Mouse (Mus musculus): ENCODE results near the gene Zfhx3. TPM values are rescaled to one million over a fixed set of nuclear protein-coding genes. Genes with fewer than 3 reads are reported as not detected.

Gene Zfhx3
- polyA plus RNA-seq, 1 experiment from 2014 or later: 34.7 TPM

DNA sequence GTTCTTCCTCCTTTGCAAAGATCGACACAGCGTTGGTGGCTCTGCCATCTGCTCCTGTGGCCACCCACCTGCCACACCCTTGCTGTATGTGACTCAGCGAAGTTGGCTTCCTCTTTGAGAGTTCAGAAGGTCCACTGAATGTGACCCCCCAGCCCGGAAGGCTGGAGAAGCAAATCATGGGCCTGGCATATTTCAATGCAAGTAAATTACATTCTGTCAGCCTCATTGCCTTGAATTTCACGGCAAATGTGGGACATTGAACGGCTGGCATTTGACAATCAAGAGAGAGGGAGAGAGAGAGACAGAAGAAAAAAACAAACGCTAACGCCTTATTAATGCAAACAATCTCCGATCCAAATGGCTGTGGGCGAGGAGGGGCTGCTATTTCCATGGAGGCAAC, 38.2 kb downstream of the Zfhx3 start:
- Histone ChIP-seq H3K4me3 (replicated peaks; ENCODE audit: low read length) (no peak overlapping the region), H3K9me3 (ENCODE audit: control insufficient read depth, low read length) (no peaks in the 10 kb centered on the region), H3K4me2 (replicated peaks) (0 out of 2 replicates have a peak overlapping the region, but pooled peaks have one; percentile 15), H3K27ac (peak overlapping the region; percentile 57; the same call in 1 of the 2 replicates), H3K4me1 (replicated peaks; ENCODE audit: control insufficient read depth, insufficient read depth, low read length) (peaks cover 10% of the 10 kb centered on the region), H3K9ac (no peak overlapping the region), H3K27me3 (ENCODE audit: control insufficient read depth, insufficient read depth, low read length) (peaks cover 32% of the 10 kb centered on the region), H3K36me3 (replicated peaks; ENCODE audit: control insufficient read depth, insufficient read depth) (no peaks in the 10 kb centered on the region)
- WGBS: 24% methylated on average over 10 of the region's 10 CpGs
- ATAC-seq (ENCODE audit: low FRiP score) (no peak), DNase-seq (ENCODE audit: low spot score) (no peak)

DNA sequence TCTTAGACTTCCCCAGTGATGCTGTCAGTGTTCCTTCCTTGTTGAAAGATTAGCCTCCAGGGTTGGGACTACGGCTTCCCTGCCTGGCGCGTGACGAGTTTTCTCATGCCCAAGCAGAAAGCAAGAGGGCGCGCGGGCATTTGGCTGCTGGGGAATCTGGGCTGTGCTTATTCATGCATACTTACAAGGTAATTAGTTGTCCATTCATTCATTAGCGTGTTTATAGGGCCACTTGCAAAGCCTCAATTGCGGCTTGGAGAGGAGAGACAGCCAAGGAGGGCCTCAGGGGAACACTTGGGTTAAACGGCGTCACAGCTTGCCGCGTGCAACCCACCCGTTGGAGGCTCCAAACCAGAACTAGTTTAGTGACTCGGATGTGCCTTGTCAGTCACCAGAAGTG, 44.2 kb downstream of the Zfhx3 start:
- DNase-seq (ENCODE audit: low spot score) (peak; percentile 76), ATAC-seq (ENCODE audit: low FRiP score) (peak; percentile 53; the same call in 1 of the 2 replicates)
- Histone ChIP-seq H3K36me3 (replicated peaks; ENCODE audit: control insufficient read depth, insufficient read depth) (no peaks in the 10 kb centered on the region), H3K27ac (no peak overlapping the region), H3K4me1 (replicated peaks; ENCODE audit: control insufficient read depth, insufficient read depth, low read length) (no peaks in the 10 kb centered on the region), H3K27me3 (ENCODE audit: control insufficient read depth, insufficient read depth, low read length) (peaks cover 43% of the 10 kb centered on the region), H3K4me3 (replicated peaks; ENCODE audit: low read length) (no peak overlapping the region), H3K9me3 (ENCODE audit: control insufficient read depth, low read length) (no peaks in the 10 kb centered on the region), H3K9ac (no peak overlapping the region), H3K4me2 (replicated peaks) (peak overlapping the region; percentile 31)
- 27% methylated on average over 15 of the region's 15 CpGs for WGBS

DNA sequence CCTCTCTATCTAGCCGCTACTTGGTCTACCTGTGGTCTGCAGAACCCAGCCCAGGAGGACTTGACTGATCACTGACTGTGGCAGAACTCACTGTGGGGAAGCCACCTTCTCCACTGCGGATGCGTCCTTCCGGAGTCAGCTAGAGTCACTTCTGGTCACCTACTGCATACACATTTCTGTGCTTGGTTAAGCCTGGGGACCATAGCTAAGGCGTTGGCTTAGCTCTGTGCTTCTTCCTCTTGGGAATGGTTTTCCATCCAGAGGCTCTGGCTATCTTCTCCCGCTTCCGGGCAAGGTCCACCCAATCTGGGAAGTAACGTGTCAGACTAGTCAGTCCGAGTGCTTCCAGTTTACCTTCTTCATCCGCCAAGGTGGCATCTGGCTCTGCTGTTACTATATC, 56.4 kb downstream of the Zfhx3 start:
- DNase-seq (ENCODE audit: low spot score): no peak
- ATAC-seq (ENCODE audit: low FRiP score): no peak
- Histone ChIP-seq H3K4me1 (replicated peaks; ENCODE audit: control insufficient read depth, insufficient read depth, low read length) (no peaks in the 10 kb centered on the region; the same call in 1 of the 2 replicates), H3K9me3 (ENCODE audit: control insufficient read depth, low read length) (no peaks in the 10 kb centered on the region), H3K9ac (no peak overlapping the region), H3K4me3 (replicated peaks; ENCODE audit: low read length) (no peak overlapping the region), H3K36me3 (replicated peaks; ENCODE audit: control insufficient read depth, insufficient read depth) (no peaks in the 10 kb centered on the region), H3K4me2 (replicated peaks) (no peak overlapping the region), H3K27ac (no peak overlapping the region), H3K27me3 (ENCODE audit: control insufficient read depth, insufficient read depth, low read length) (no peaks in the 10 kb centered on the region)
- 92% methylated on average over 10 of the region's 10 CpGs for WGBS

DNA sequence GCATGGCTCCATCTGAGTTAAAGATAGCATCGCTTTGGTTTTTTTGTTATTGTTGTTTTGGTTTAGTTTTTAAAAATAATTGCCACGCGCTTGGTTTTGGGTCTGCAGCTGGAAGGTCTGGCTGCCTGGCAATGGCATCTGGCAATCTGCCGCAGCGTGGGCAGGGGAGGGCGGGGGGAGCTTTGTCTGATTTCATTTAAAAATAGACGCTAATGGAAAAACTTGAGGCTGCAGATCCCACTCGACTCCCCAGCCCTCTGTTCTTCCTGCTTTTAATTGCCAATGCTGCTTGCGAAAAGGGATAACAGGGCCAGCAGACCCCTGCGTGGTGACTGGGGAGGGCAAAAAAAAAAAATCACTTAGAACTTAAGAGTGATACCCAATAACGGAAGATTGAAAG, 69.1 kb downstream of the Zfhx3 start:
- H3K36me3 ChIP-seq (replicated peaks; ENCODE audit: control insufficient read depth, insufficient read depth): no peaks in the 10 kb centered on the region
- DNase-seq (ENCODE audit: low spot score): no peak
- H3K4me3 ChIP-seq (replicated peaks; ENCODE audit: low read length): no peak overlapping the region
- no peaks in the 10 kb centered on the region for H3K9me3 ChIP-seq (ENCODE audit: control insufficient read depth, low read length)
- H3K27ac ChIP-seq: no peak overlapping the region
- H3K27me3 ChIP-seq (ENCODE audit: control insufficient read depth, insufficient read depth, low read length): no peaks in the 10 kb centered on the region
- H3K9ac ChIP-seq: no peak overlapping the region; the same call in 1 of the 2 replicates
- WGBS: 80% methylated on average over 11 of the region's 11 CpGs
- ATAC-seq (ENCODE audit: low FRiP score): no peak
- H3K4me1 ChIP-seq (replicated peaks; ENCODE audit: control insufficient read depth, insufficient read depth, low read length): no peaks in the 10 kb centered on the region
- H3K4me2 ChIP-seq (replicated peaks): no peak overlapping the region

DNA sequence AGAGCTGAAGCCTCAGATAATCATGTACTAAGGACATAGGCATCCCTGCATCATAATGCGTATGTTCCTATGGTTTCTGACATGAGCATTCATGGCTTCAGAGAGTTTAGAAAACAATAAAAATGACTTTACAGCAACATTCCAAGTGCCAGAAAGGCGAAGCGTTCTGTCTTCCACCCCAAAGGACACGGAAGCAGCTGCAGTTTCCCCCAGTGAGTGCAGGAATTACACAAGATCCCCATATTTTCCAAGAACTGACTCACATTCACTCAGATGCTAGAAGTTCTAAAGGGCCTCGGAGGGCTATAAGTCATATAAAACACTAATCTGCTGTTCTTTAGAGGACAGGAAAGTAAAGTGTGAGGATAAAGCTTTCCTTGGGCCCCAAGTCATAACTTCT, 75.3 kb downstream of the Zfhx3 start:
- no peaks in the 10 kb centered on the region for H3K36me3 ChIP-seq (replicated peaks; ENCODE audit: control insufficient read depth, insufficient read depth)
- H3K9ac ChIP-seq: no peak overlapping the region
- no peaks in the 10 kb centered on the region for H3K4me1 ChIP-seq (replicated peaks; ENCODE audit: control insufficient read depth, insufficient read depth, low read length)
- no peaks in the 10 kb centered on the region for H3K27me3 ChIP-seq (ENCODE audit: control insufficient read depth, insufficient read depth, low read length)
- no peak for ATAC-seq (ENCODE audit: low FRiP score)
- H3K9me3 ChIP-seq (ENCODE audit: control insufficient read depth, low read length): no peaks in the 10 kb centered on the region
- 85% methylated on average over 5 of the region's 5 CpGs for WGBS
- no peak for DNase-seq (ENCODE audit: low spot score)
- H3K27ac ChIP-seq: no peak overlapping the region
- H3K4me3 ChIP-seq (replicated peaks; ENCODE audit: low read length): no peak overlapping the region
- no peak overlapping the region for H3K4me2 ChIP-seq (replicated peaks)

DNA sequence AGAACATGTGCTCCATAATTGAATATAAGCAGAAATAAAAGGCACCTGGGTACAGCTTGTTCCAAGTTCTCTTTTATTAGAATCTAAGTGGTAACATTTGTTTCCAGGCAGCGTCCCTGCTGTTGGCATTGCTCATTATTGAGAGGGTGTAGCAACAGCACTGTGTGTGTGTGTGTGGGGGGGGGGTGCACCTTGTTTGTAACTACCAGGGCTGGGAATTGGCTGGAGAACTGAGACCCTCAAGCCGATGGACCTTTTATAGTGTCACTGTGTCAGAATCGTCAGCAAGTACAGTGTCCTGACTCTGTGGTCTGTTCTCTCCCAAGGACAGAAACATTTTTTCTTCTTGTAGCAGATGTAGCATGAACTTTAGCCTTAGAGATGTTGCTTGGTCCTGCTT, 77.2 kb downstream of the Zfhx3 start:
- Histone ChIP-seq H3K4me2 (replicated peaks) (no peak overlapping the region), H3K9me3 (ENCODE audit: control insufficient read depth, low read length) (no peaks in the 10 kb centered on the region), H3K4me1 (replicated peaks; ENCODE audit: control insufficient read depth, insufficient read depth, low read length) (no peaks in the 10 kb centered on the region), H3K4me3 (replicated peaks; ENCODE audit: low read length) (no peak overlapping the region), H3K36me3 (replicated peaks; ENCODE audit: control insufficient read depth, insufficient read depth) (no peaks in the 10 kb centered on the region), H3K27me3 (ENCODE audit: control insufficient read depth, insufficient read depth, low read length) (no peaks in the 10 kb centered on the region), H3K9ac (no peak overlapping the region), H3K27ac (no peak overlapping the region)
- no peak for ATAC-seq (ENCODE audit: low FRiP score)
- DNase-seq (ENCODE audit: low spot score): no peak
- 83% methylated on average over 3 of the region's 3 CpGs for WGBS

DNA sequence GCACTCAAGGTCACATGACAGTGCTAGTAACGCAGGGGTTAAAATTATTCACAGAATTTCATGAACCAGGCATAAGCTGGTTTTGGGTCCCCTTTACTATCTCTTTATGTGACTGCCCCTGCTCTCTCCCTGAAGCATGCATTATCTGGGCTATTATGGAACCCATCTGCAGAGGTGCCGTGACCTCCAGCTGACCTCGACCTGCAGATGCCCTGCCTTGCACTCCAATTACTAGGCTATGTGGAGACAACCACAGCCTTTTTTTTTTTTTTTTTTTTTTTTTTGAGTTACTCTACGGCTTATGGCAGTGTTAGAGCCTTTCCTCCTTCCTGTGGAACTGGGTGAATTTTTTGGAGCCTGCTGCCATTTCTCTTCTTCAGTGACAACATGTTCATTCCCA, 80.0 kb downstream of the Zfhx3 start:
- H3K9ac ChIP-seq: no peak overlapping the region
- no peak overlapping the region for H3K4me3 ChIP-seq (replicated peaks; ENCODE audit: low read length)
- DNase-seq (ENCODE audit: low spot score): no peak
- H3K36me3 ChIP-seq (replicated peaks; ENCODE audit: control insufficient read depth, insufficient read depth): no peaks in the 10 kb centered on the region
- WGBS: 61% methylated on average over 4 of the region's 4 CpGs
- no peak overlapping the region for H3K4me2 ChIP-seq (replicated peaks)
- no peaks in the 10 kb centered on the region for H3K27me3 ChIP-seq (ENCODE audit: control insufficient read depth, insufficient read depth, low read length)
- no peak for ATAC-seq (ENCODE audit: low FRiP score)
- no peaks in the 10 kb centered on the region for H3K9me3 ChIP-seq (ENCODE audit: control insufficient read depth, low read length)
- no peak overlapping the region for H3K27ac ChIP-seq
- H3K4me1 ChIP-seq (replicated peaks; ENCODE audit: control insufficient read depth, insufficient read depth, low read length): no peaks in the 10 kb centered on the region

DNA sequence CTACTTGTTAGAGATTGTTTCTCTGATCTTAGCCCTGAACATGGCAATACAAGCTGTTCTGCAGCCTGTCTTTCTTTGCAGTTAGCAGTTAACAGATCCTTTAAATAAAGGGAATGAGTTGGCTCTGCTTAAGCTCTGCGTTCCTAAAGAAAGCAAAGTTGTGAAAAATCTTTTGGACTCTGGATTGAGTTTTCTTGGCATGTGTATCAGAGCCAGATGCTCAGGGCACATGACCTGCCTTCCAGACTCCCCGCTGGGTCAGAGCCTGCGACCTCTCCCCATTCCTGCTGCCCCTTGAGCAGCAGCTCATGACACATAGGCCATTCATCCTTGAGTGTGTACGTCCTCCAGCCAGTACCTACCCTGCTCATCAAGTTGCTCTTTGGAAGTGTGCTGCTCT, 81.9 kb downstream of the Zfhx3 start:
- Histone ChIP-seq H3K9me3 (ENCODE audit: control insufficient read depth, low read length) (no peaks in the 10 kb centered on the region), H3K9ac (no peak overlapping the region), H3K27me3 (ENCODE audit: control insufficient read depth, insufficient read depth, low read length) (no peaks in the 10 kb centered on the region), H3K4me2 (replicated peaks) (no peak overlapping the region), H3K4me1 (replicated peaks; ENCODE audit: control insufficient read depth, insufficient read depth, low read length) (0 out of 2 replicates have a peak, but pooled peaks cover 6% of the 10 kb centered on the region), H3K36me3 (replicated peaks; ENCODE audit: control insufficient read depth, insufficient read depth) (no peaks in the 10 kb centered on the region), H3K27ac (no peak overlapping the region), H3K4me3 (replicated peaks; ENCODE audit: low read length) (no peak overlapping the region)
- DNase-seq (ENCODE audit: low spot score) (no peak), ATAC-seq (ENCODE audit: low FRiP score) (no peak)
- WGBS: 72% methylated on average over 4 of the region's 4 CpGs

DNA sequence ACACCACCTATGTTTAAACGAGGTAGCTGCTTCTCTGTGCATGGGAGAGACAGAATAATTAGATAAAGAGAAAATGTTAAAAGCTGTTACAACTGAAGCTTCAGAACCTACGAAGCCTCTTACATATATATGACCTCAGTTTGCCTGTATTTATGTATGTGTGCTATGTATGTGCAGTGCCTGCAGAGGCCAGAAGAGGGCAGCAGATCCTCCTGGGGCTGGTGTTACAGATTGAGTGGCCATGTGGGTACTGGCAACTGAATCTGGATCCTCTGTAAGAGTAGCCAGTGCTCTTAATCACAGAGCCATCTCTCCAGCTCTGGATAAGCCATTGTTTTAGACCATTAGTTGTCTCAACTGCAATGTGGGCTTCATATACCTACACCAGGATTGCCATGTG, 82.8 kb downstream of the Zfhx3 start:
- ATAC-seq (ENCODE audit: low FRiP score) (no peak), DNase-seq (ENCODE audit: low spot score) (no peak)
- Histone ChIP-seq H3K9ac (no peak overlapping the region), H3K36me3 (replicated peaks; ENCODE audit: control insufficient read depth, insufficient read depth) (no peaks in the 10 kb centered on the region), H3K4me2 (replicated peaks) (no peak overlapping the region), H3K4me1 (replicated peaks; ENCODE audit: control insufficient read depth, insufficient read depth, low read length) (0 out of 2 replicates have a peak, but pooled peaks cover 6% of the 10 kb centered on the region), H3K9me3 (ENCODE audit: control insufficient read depth, low read length) (no peaks in the 10 kb centered on the region), H3K27ac (no peak overlapping the region), H3K4me3 (replicated peaks; ENCODE audit: low read length) (no peak overlapping the region), H3K27me3 (ENCODE audit: control insufficient read depth, insufficient read depth, low read length) (no peaks in the 10 kb centered on the region)
- WGBS: 88% methylated on average over 2 of the region's 2 CpGs

Data from hindbrain, embryonic 14.5 days (tissue).